Mouse (Mus musculus) lung, postnatal 0 days (tissue): ENCODE results near the gene Psmd9. TPM values are rescaled to one million over a fixed set of nuclear protein-coding genes. Genes with fewer than 3 reads are reported as not detected.

Experiments
- ATAC-seq: fragments of 200-750 bp; cut with Nextera tagmentation; 2 replicates; pipeline ENCODE4 v1.8.0; 2017; ENCODE audit warnings: moderate library complexity
- DNase-seq: peaks from one replicate; pipeline ENCODE4 v3.0.0-alpha.2; 2016; ENCODE audit warnings: low spot score
- H3K27ac ChIP-seq: fragments of 300-500 bp; sonication (generic); 2 replicates; pipeline ENCODE4 v1.5.1; 2014; ENCODE audit warnings: antibody characterized with exemption, mild to moderate bottlenecking, low read length, mixed read lengths
- H3K27me3 ChIP-seq: fragments of 300-500 bp; sonication (generic); replicated peaks from 2 replicates; pipeline ENCODE4 v1.6.1; 2014; ENCODE audit warnings: low read length, mixed read lengths; ENCODE audit not compliant: insufficient read depth
- H3K36me3 ChIP-seq: fragments of 300-500 bp; sonication (generic); 2 replicates; pipeline ENCODE4 v1.6.1; 2014; ENCODE audit warnings: low read length, mixed read lengths; ENCODE audit not compliant: insufficient read depth
- H3K4me1 ChIP-seq: fragments of 300-500 bp; sonication (generic); 2 replicates; pipeline ENCODE4 v1.6.1; 2014; ENCODE audit warnings: antibody characterized with exemption, low read depth, low read length, mixed read lengths; ENCODE audit not compliant: insufficient read depth
- H3K4me2 ChIP-seq: fragments of 300-500 bp; sonication (generic); replicated peaks from 2 replicates; pipeline ENCODE4 v1.6.1; 2014; ENCODE audit warnings: low read depth, mild to moderate bottlenecking, low read length, moderate library complexity, mixed read lengths
- H3K4me3 ChIP-seq: fragments of 300-500 bp; sonication (generic); 2 replicates; pipeline ENCODE4 v1.5.1; 2014; ENCODE audit warnings: low read depth, low read length
- H3K9ac ChIP-seq: fragments of 300-500 bp; sonication (generic); replicated peaks from 2 replicates; pipeline ENCODE4 v1.6.1; 2014; ENCODE audit warnings: low read depth, mild to moderate bottlenecking
- H3K9me3 ChIP-seq: fragments of 300-500 bp; sonication (generic); 2 replicates; pipeline ENCODE4 v1.6.1; 2016; ENCODE audit warnings: low read length, mixed read lengths
- CTCF ChIP-seq: IDR thresholded peaks from 2 replicates; pipeline ENCODE4 v1.5.1; 2016; ENCODE audit warnings: antibody characterized with exemption, mild to moderate bottlenecking
- EP300 ChIP-seq: IDR thresholded peaks from 2 replicates; pipeline ENCODE4 v1.6.1; 2016; ENCODE audit warnings: antibody characterized with exemption, mild to moderate bottlenecking, control low read depth
- WGBS: fragments of 180-500 bp; shearing (Covaris S2); extraction: QIAGEN DNeasy Blood & Tissue Kit; methylation state at CpG from one replicate; pipeline ENCODE4 v1.1.7; 2014; 5-methylcytosine and 5-hydroxymethylcytosine counted together
- polyA plus RNA-seq: library from polyadenylated mRNA; unstranded; fragments of >200 nt; fragmentation: Nextera tagmentation; extraction: Ambion mirVana; gene quantifications from 2 replicates; pipeline ENCODE4 v1.2.1, GENCODE M21; 2015

Psmd9 gene
- polyA plus RNA-seq, 1 experiment from 2014 or later: 62.0 TPM

GRCm38 (mm10) chr5:123226851-123227250 is 57.6 kb downstream of the Psmd9 start:
- no peak overlapping the region for H3K9ac ChIP-seq
- ATAC-seq (no peak), DNase-seq (no peak)
- H3K4me3 ChIP-seq: no peak overlapping the region
- peaks cover 4% of the 10 kb centered on the region for H3K4me1 ChIP-seq
- H3K27ac ChIP-seq: no peak overlapping the region
- TF ChIP-seq EP300 (no peak), CTCF (no peak)
- H3K4me2 ChIP-seq: no peak overlapping the region
- no peaks in the 10 kb centered on the region for H3K36me3 ChIP-seq
- 84% methylated on average over 7 of the region's 7 CpGs for WGBS
- no peaks in the 10 kb centered on the region for H3K27me3 ChIP-seq
- H3K9me3 ChIP-seq: no peaks in the 10 kb centered on the region

GRCm38 (mm10) chr5:123227762-123228523 is 58.7 kb downstream of the Psmd9 start:
- Histone ChIP-seq H3K9ac (peak overlapping the region; percentile 86), H3K9me3 (no peaks in the 10 kb centered on the region), H3K36me3 (no peaks in the 10 kb centered on the region), H3K4me3 (peak overlapping the region; percentile 87), H3K4me2 (peak overlapping the region; percentile 68), H3K27ac (no peak overlapping the region), H3K4me1 (peaks cover 4% of the 10 kb centered on the region), H3K27me3 (no peaks in the 10 kb centered on the region)
- ATAC-seq (peak; percentile 92), DNase-seq (peak; percentile 97)
- 1% methylated on average over 42 of the region's 42 CpGs for WGBS
- TF ChIP-seq EP300 (no peak), CTCF (no peak)

- Histone ChIP-seq H3K4me3 (peak overlapping the region; percentile 87), H3K4me1 (peaks cover 4% of the 10 kb centered on the region), H3K9me3 (no peaks in the 10 kb centered on the region), H3K9ac (peak overlapping the region; percentile 86), H3K27ac (no peak overlapping the region), H3K4me2 (peak overlapping the region; percentile 68), H3K36me3 (no peaks in the 10 kb centered on the region), H3K27me3 (no peaks in the 10 kb centered on the region)
- no peak for ATAC-seq
- TF ChIP-seq EP300: no peak
- no peak for TF ChIP-seq CTCF
- 9% methylated on average over 15 of the region's 15 CpGs for WGBS
- no peak for DNase-seq
Observed at GRCm38 (mm10) chr5:123228524-123228922, 59.3 kb downstream of the Psmd9 start.

- Histone ChIP-seq H3K9me3 (no peaks in the 10 kb centered on the region), H3K4me1 (peaks cover 4% of the 10 kb centered on the region), H3K27ac (no peak overlapping the region), H3K4me3 (no peak overlapping the region), H3K27me3 (no peaks in the 10 kb centered on the region), H3K36me3 (no peaks in the 10 kb centered on the region), H3K4me2 (no peak overlapping the region), H3K9ac (no peak overlapping the region)
- ATAC-seq (no peak), DNase-seq (no peak)
- TF ChIP-seq EP300 (no peak), CTCF (no peak)
- 86% methylated on average over 6 of the region's 6 CpGs for WGBS
Observed at GRCm38 (mm10) chr5:123229296-123229695, 60.1 kb downstream of the Psmd9 start.

- H3K27ac ChIP-seq: no peak overlapping the region
- peaks cover 4% of the 10 kb centered on the region for H3K4me1 ChIP-seq
- H3K4me3 ChIP-seq: no peak overlapping the region
- 75% methylated on average over 2 of the region's 2 CpGs for WGBS
- no peak for ATAC-seq
- H3K36me3 ChIP-seq: 0 out of 2 replicates have a peak, but pooled peaks cover 1% of the 10 kb centered on the region
- no peak for DNase-seq
- no peak overlapping the region for H3K9ac ChIP-seq
- no peaks in the 10 kb centered on the region for H3K9me3 ChIP-seq
- no peak overlapping the region for H3K4me2 ChIP-seq
- TF ChIP-seq EP300 (no peak), CTCF (no peak)
- no peaks in the 10 kb centered on the region for H3K27me3 ChIP-seq
Observed at GRCm38 (mm10) chr5:123232180-123232579, 63.0 kb downstream of the Psmd9 start.

- 43% methylated on average over 2 of the region's 2 CpGs for WGBS
- no peaks in the 10 kb centered on the region for H3K27me3 ChIP-seq
- H3K4me1 ChIP-seq: no peaks in the 10 kb centered on the region
- TF ChIP-seq CTCF: peak; percentile 69
- no peak for TF ChIP-seq EP300
- no peak overlapping the region for H3K27ac ChIP-seq
- peak; percentile 38; the same call in 1 of the 2 replicates for ATAC-seq
- no peak overlapping the region for H3K4me3 ChIP-seq
- peaks cover 13% of the 10 kb centered on the region; the same call in 1 of the 2 replicates for H3K36me3 ChIP-seq
- DNase-seq: peak; percentile 51
- H3K9me3 ChIP-seq: no peaks in the 10 kb centered on the region
- H3K9ac ChIP-seq: no peak overlapping the region
- H3K4me2 ChIP-seq: no peak overlapping the region
Observed at GRCm38 (mm10) chr5:123235731-123236130, 66.5 kb downstream of the Psmd9 start.
